Mouse (Mus musculus): ENCODE data around the gene Gfpt1. TPM values are rescaled to one million over a fixed set of nuclear protein-coding genes. Genes with fewer than 3 reads are reported as not detected.
"Not testable (repeated sequence)": the region's sequence is repeated elsewhere in the genome, so short reads cannot be mapped to it uniquely, and the experiment has no call there.

Gfpt1 gene
- polyA plus RNA-seq, 1 experiment from 2014 or later: 10.2 TPM

DNA sequence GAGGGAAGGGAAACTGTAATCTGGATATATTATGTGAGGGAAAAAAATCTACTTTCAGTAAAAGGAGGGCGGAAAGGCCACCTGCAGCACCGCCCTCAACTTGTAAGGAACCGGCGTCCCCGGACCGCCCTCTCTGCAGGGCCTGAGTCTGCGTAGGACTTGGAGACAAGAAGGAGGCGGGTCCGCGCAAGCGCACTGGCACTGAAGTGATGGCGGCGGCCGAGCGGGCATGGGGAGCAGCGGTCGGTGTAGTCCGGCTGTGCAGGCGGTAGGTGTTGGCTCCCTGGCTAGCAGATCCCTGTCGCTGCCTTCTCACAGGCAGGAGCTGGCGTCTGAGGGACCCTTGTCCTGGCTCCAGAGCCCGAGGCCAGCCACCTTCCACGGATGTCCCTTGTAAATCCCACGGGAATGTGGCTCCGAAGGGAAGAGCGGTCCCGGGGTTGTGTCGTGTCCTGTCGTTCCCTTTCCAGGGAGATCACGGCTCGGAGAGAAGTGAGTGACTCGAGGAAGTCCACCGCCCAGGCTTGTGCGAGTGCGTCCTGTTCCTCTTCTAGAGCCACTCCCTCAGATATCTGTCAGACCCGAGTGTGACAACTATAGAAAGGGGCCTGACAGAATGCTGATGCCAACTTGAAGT is 32.8 kb upstream of the Gfpt1 start:
- peaks cover 9% of the 10 kb centered on the region for H3K36me3 ChIP-seq (ENCODE audit: control insufficient read depth, insufficient read depth)
- under 1% methylated on average over 36 of the region's 36 CpGs for WGBS

DNA sequence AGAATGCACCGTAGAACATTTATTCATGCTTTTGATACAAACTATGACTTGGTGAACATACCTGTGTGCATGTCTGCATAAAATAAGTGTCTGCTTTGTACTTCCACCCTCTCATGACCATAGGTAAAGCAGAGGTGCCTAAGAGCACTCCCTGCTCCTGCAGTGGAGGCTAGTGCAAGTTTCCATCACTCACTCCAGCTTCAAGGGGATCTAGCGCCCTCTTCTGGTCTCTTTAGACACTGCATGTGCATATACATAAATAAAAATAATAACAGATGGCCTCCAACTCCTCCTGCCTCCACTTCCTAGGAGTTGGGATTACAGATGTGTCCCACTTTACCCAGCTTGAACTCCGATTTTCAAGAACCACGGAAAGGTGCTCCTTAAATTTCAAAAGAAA is 25.7 kb upstream of the Gfpt1 start:
- H3K9me3 ChIP-seq (replicated peaks; ENCODE audit: control insufficient read depth, low read length): no peaks in the 10 kb centered on the region
- no peaks in the 10 kb centered on the region for H3K27me3 ChIP-seq (ENCODE audit: control insufficient read depth, insufficient read depth, low read length)
- H3K4me1 ChIP-seq (ENCODE audit: control insufficient read depth, insufficient read depth, low read length): no peaks in the 10 kb centered on the region
- H3K4me3 ChIP-seq (ENCODE audit: low read length): no peak overlapping the region
- 66% methylated on average over 4 of the region's 4 CpGs for WGBS
- no peak overlapping the region for H3K9ac ChIP-seq (ENCODE audit: low read length)
- H3K36me3 ChIP-seq (ENCODE audit: control insufficient read depth, insufficient read depth): peaks cover 40% of the 10 kb centered on the region
- no peak for ATAC-seq (replicated peaks; ENCODE audit: extremely low read depth, insufficient read depth, low FRiP score)
- H3K27ac ChIP-seq (ENCODE audit: low read length): no peak overlapping the region
- H3K4me2 ChIP-seq (ENCODE audit: low read depth, low read length): no peak overlapping the region

More for the DNA sequence above, 32.8 kb upstream of the Gfpt1 start:
- Histone ChIP-seq H3K4me3 (ENCODE audit: low read length) (peak overlapping the region; percentile 74), H3K4me1 (ENCODE audit: control insufficient read depth, insufficient read depth, low read length) (peaks cover 8% of the 10 kb centered on the region), H3K9me3 (replicated peaks; ENCODE audit: control insufficient read depth, low read length) (no peaks in the 10 kb centered on the region), H3K9ac (ENCODE audit: low read length) (peak overlapping the region; percentile 91), H3K4me2 (ENCODE audit: low read depth, low read length) (peak overlapping the region; percentile 61), H3K27ac (ENCODE audit: low read length) (peak overlapping the region; percentile 86), H3K27me3 (ENCODE audit: control insufficient read depth, insufficient read depth, low read length) (no peaks in the 10 kb centered on the region)
- peak; percentile 94 for ATAC-seq (replicated peaks; ENCODE audit: extremely low read depth, insufficient read depth, low FRiP score)

DNA sequence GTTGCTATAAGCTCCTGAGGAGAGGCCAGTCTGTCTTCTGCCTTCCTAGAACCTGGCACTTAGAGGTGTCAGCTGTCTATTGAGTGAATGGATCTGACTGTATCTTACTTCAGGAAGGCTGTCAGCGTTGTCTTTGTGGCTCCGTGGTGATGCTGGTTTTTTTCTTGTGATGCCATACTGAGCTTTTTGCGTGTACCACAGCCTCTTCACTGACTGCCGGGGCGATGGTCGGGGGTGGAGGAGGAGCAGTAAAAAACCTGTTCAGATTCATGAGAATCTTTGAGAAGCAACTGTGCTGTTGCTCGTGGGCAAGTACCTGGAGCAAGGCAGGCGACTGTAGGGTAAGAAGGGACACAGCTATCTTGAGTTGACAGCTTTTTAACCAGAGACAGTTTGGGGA is 23.8 kb upstream of the Gfpt1 start:
- Histone ChIP-seq H3K9me3 (replicated peaks; ENCODE audit: control insufficient read depth, low read length) (no peaks in the 10 kb centered on the region), H3K4me2 (ENCODE audit: low read depth, low read length) (no peak overlapping the region), H3K4me1 (ENCODE audit: control insufficient read depth, insufficient read depth, low read length) (no peaks in the 10 kb centered on the region), H3K9ac (ENCODE audit: low read length) (no peak overlapping the region), H3K4me3 (ENCODE audit: low read length) (no peak overlapping the region), H3K36me3 (ENCODE audit: control insufficient read depth, insufficient read depth) (peaks cover 43% of the 10 kb centered on the region), H3K27ac (ENCODE audit: low read length) (no peak overlapping the region), H3K27me3 (ENCODE audit: control insufficient read depth, insufficient read depth, low read length) (no peaks in the 10 kb centered on the region)
- no peak for ATAC-seq (replicated peaks; ENCODE audit: extremely low read depth, insufficient read depth, low FRiP score)
- WGBS: 86% methylated on average over 8 of the region's 8 CpGs

DNA sequence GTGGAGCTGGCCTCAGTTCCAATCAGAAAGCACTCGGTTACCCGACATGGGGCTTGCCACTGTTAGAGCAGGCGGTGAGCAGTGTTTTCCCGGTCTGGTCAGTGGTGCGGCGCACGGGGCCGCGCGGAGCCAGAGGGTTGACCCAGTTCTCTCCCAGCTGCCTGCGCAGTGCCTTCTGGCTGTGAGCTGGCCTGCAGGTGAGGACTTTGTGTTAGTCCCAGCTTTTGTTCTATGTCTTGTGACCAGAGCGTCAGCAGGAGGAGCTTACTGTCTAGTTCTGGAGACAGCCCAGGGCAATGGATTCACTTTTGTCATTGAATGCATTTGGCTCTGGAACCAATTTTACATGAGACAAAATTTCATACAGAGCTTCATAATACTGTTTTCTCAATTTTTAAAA is 20.9 kb upstream of the Gfpt1 start:
- no peaks in the 10 kb centered on the region for H3K27me3 ChIP-seq (ENCODE audit: control insufficient read depth, insufficient read depth, low read length)
- peaks cover 60% of the 10 kb centered on the region for H3K36me3 ChIP-seq (ENCODE audit: control insufficient read depth, insufficient read depth)
- H3K9me3 ChIP-seq (replicated peaks; ENCODE audit: control insufficient read depth, low read length): no peaks in the 10 kb centered on the region
- no peak overlapping the region for H3K4me2 ChIP-seq (ENCODE audit: low read depth, low read length)
- no peak overlapping the region for H3K9ac ChIP-seq (ENCODE audit: low read length)
- H3K4me3 ChIP-seq (ENCODE audit: low read length): no peak overlapping the region
- ATAC-seq (replicated peaks; ENCODE audit: extremely low read depth, insufficient read depth, low FRiP score): no peak
- peaks cover 3% of the 10 kb centered on the region; the same call in 1 of the 2 replicates for H3K4me1 ChIP-seq (ENCODE audit: control insufficient read depth, insufficient read depth, low read length)
- 95% methylated on average over 12 of the region's 12 CpGs for WGBS
- H3K27ac ChIP-seq (ENCODE audit: low read length): no peak overlapping the region

DNA sequence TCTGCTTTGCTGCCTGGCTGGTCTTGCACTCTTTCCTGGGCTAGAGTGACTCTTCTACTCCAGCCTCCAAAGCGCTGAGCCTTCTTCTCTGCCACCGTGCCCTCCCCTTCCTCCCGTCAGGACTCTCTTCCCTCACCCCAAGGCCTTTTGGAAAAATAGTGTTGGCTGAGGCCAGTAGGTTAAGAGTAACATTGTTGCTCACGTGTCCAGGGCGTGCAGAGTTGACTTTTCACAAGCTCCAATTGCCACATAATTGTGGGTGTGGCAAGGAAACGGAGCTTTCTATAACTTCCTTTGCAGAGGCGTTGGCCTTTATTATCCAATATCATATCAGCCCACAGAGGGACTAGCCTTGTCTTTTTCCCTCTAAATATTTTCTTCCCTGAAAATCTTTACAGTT is 15.7 kb upstream of the Gfpt1 start:
- Histone ChIP-seq H3K4me3 (ENCODE audit: low read length) (no peak overlapping the region), H3K36me3 (ENCODE audit: control insufficient read depth, insufficient read depth) (peaks cover 38% of the 10 kb centered on the region), H3K4me1 (ENCODE audit: control insufficient read depth, insufficient read depth, low read length) (peaks cover 3% of the 10 kb centered on the region; the same call in 1 of the 2 replicates), H3K4me2 (ENCODE audit: low read depth, low read length) (no peak overlapping the region), H3K9me3 (replicated peaks; ENCODE audit: control insufficient read depth, low read length) (peaks cover under 1% of the 10 kb centered on the region; the same call in 1 of the 2 replicates), H3K27ac (ENCODE audit: low read length) (no peak overlapping the region), H3K9ac (ENCODE audit: low read length) (no peak overlapping the region), H3K27me3 (ENCODE audit: control insufficient read depth, insufficient read depth, low read length) (no peaks in the 10 kb centered on the region)
- ATAC-seq (replicated peaks; ENCODE audit: extremely low read depth, insufficient read depth, low FRiP score): no peak
- 74% methylated on average over 7 of the region's 7 CpGs for WGBS

DNA sequence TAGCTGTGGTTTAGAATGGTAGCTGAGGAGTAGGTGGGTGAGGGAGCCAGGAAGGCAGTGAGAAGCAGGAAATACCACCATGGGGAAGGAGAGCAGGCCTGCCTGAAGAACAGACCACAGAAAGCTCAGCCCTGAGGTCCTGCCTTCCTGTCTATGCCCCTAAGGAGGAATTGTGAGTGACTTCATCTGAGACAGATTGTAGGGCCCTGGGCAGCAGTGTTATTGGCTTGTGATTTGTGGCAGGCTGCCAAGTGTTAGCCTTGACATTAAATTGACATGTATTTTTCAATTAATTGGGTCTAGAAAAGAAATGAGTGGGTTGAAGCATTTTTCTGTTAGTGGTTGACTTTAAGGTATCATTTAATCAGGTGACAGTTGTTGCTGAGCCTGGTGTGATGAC is 13.8 kb upstream of the Gfpt1 start:
- H3K27me3 ChIP-seq (ENCODE audit: control insufficient read depth, insufficient read depth, low read length): no peaks in the 10 kb centered on the region
- no peak overlapping the region for H3K27ac ChIP-seq (ENCODE audit: low read length)
- H3K4me3 ChIP-seq (ENCODE audit: low read length): no peak overlapping the region
- peaks cover 27% of the 10 kb centered on the region for H3K36me3 ChIP-seq (ENCODE audit: control insufficient read depth, insufficient read depth)
- H3K9ac ChIP-seq (ENCODE audit: low read length): no peak overlapping the region
- ATAC-seq (replicated peaks; ENCODE audit: extremely low read depth, insufficient read depth, low FRiP score): no peak
- H3K9me3 ChIP-seq (replicated peaks; ENCODE audit: control insufficient read depth, low read length): peaks cover 5% of the 10 kb centered on the region; the same call in 1 of the 2 replicates
- H3K4me2 ChIP-seq (ENCODE audit: low read depth, low read length): no peak overlapping the region
- H3K4me1 ChIP-seq (ENCODE audit: control insufficient read depth, insufficient read depth, low read length): peaks cover 3% of the 10 kb centered on the region; the same call in 1 of the 2 replicates

DNA sequence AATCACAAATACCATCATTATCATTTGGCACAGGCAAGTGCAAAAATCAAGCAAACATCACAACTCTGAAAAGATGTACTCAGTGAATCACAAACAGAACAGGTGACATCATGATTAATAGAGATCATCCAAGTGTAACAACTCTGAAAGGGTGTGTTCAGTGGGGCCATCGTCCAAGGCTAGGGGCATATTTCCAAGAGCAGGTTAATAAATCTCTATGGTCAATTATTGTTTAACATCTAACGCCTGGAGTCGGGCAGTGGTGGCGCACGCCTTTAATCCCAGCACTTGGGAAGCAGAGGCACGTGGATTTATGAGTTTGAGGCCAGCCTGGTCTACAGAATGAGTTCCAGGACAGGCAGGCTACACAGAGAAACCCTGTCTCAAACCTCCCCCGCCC is 11.3 kb upstream of the Gfpt1 start:
- H3K27me3 ChIP-seq (ENCODE audit: control insufficient read depth, insufficient read depth, low read length); H3K9me3 ChIP-seq (replicated peaks; ENCODE audit: control insufficient read depth, low read length); H3K4me3 ChIP-seq (ENCODE audit: low read length); H3K9ac ChIP-seq (ENCODE audit: low read length); H3K4me2 ChIP-seq (ENCODE audit: low read depth, low read length); H3K4me1 ChIP-seq (ENCODE audit: control insufficient read depth, insufficient read depth, low read length); ATAC-seq (replicated peaks; ENCODE audit: extremely low read depth, insufficient read depth, low FRiP score); H3K27ac ChIP-seq (ENCODE audit: low read length): not testable (repeated sequence)
- H3K36me3 ChIP-seq (ENCODE audit: control insufficient read depth, insufficient read depth): peaks cover 13% of the 10 kb centered on the region
- WGBS: 88% methylated on average over 7 of the region's 7 CpGs

DNA sequence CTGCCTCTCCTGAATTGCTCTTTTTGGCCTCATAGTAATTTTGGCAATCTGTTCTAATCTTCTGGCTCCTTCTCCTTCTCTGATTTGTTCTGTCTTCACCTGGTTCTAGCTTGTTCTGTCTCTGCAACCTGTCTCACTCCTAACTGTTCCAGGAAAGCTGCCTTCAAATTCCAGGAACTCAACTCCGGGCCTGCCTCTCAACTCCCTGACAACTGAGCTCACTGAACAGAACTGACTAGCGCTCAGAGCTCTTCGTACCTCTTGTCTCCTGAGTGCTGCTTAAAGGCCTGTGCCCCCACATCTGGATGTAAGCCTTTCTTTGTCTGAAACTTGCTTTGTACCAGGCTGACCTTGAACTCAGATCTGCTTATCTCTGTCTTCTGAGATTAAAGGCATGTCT is 10.2 kb upstream of the Gfpt1 start:
- Histone ChIP-seq H3K27ac (ENCODE audit: low read length) (no peak overlapping the region), H3K27me3 (ENCODE audit: control insufficient read depth, insufficient read depth, low read length) (no peaks in the 10 kb centered on the region), H3K4me2 (ENCODE audit: low read depth, low read length) (no peak overlapping the region), H3K4me3 (ENCODE audit: low read length) (no peak overlapping the region), H3K4me1 (ENCODE audit: control insufficient read depth, insufficient read depth, low read length) (no peaks in the 10 kb centered on the region), H3K36me3 (ENCODE audit: control insufficient read depth, insufficient read depth) (peaks cover 9% of the 10 kb centered on the region), H3K9ac (ENCODE audit: low read length) (no peak overlapping the region), H3K9me3 (replicated peaks; ENCODE audit: control insufficient read depth, low read length) (peaks cover 7% of the 10 kb centered on the region; the same call in 1 of the 2 replicates)
- no peak for ATAC-seq (replicated peaks; ENCODE audit: extremely low read depth, insufficient read depth, low FRiP score)
- 53% methylated on average over 3 of the region's 3 CpGs for WGBS

DNA sequence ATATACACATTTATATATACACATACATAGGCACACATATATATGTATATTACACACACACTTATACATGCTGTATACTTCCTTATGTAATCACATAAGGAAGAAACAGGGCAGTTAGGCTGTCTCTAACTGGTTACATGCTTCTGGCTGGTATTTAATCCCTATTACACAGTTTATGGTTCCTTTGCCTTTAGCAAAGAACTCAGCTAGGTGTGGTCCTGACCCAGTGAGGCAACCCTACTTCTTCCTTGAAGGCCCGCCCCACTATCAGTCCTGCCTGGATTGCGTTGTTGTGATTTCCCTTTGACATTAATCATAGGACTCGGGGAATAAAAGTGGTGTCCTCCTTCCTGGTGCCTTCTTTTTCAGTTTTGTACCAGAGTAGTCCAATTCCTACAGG is 8.3 kb upstream of the Gfpt1 start:
- ATAC-seq (replicated peaks; ENCODE audit: extremely low read depth, insufficient read depth, low FRiP score): no peak
- Histone ChIP-seq H3K9ac (ENCODE audit: low read length) (no peak overlapping the region), H3K4me1 (ENCODE audit: control insufficient read depth, insufficient read depth, low read length) (no peaks in the 10 kb centered on the region), H3K27ac (ENCODE audit: low read length) (no peak overlapping the region), H3K4me2 (ENCODE audit: low read depth, low read length) (no peak overlapping the region), H3K27me3 (ENCODE audit: control insufficient read depth, insufficient read depth, low read length) (no peaks in the 10 kb centered on the region), H3K36me3 (ENCODE audit: control insufficient read depth, insufficient read depth) (no peaks in the 10 kb centered on the region; the same call in 1 of the 2 replicates), H3K4me3 (ENCODE audit: low read length) (no peak overlapping the region), H3K9me3 (replicated peaks; ENCODE audit: control insufficient read depth, low read length) (peaks cover 7% of the 10 kb centered on the region; the same call in 1 of the 2 replicates)
- 80% methylated on average over 3 of the region's 3 CpGs for WGBS

Measured in heart, embryonic 16.5 days (tissue).